Mouse (Mus musculus) neural tube, embryonic 14.5 days (tissue): ENCODE measurements around the gene Ccser1. TPM values are rescaled to one million over a fixed set of nuclear protein-coding genes. Genes with fewer than 3 reads are reported as not detected.

Experiments
- ATAC-seq: fragments of 200-750 bp; cut with Nextera tagmentation; 2 replicates; pipeline ENCODE4 v1.8.0; 2017; ENCODE audit warnings: low read depth, mild to moderate bottlenecking, moderate TSS enrichment, moderate library complexity
- H3K27ac ChIP-seq: fragments of 300-500 bp; sonication (generic); 2 replicates; pipeline ENCODE4 v1.5.1; 2014; ENCODE audit warnings: low read depth, mild to moderate bottlenecking, control low read depth, low read length, moderate library complexity, mixed read lengths
- H3K27me3 ChIP-seq: fragments of 300-500 bp; sonication (generic); 2 replicates; pipeline ENCODE4 v1.6.1; 2014; ENCODE audit warnings: low read length; ENCODE audit not compliant: control insufficient read depth, insufficient read depth
- H3K36me3 ChIP-seq: fragments of 300-500 bp; sonication (generic); 2 replicates; pipeline ENCODE4 v1.6.1; 2014; ENCODE audit warnings: low read length, mixed read lengths; ENCODE audit not compliant: control insufficient read depth, insufficient read depth
- H3K4me1 ChIP-seq: fragments of 300-500 bp; sonication (generic); 2 replicates; pipeline ENCODE4 v1.6.1; 2014; ENCODE audit warnings: low read length; ENCODE audit not compliant: control insufficient read depth, insufficient read depth
- H3K4me2 ChIP-seq: fragments of 300-500 bp; sonication (generic); 2 replicates; pipeline ENCODE4 v1.6.1; 2014; ENCODE audit warnings: mild to moderate bottlenecking, low read depth, low read length, control low read depth
- H3K4me3 ChIP-seq: fragments of 300-500 bp; sonication (generic); 2 replicates; pipeline ENCODE4 v1.5.1; 2014; ENCODE audit warnings: low read depth, low read length, control low read depth, mixed read lengths
- H3K9ac ChIP-seq: fragments of 300-500 bp; sonication (generic); replicated peaks from 2 replicates; pipeline ENCODE4 v1.6.1; 2014; ENCODE audit warnings: low read depth, mild to moderate bottlenecking, control low read depth, low read length, mixed read lengths
- H3K9me3 ChIP-seq: fragments of 300-500 bp; sonication (generic); 2 replicates; pipeline ENCODE4 v1.6.1; 2016; ENCODE audit warnings: low read length; ENCODE audit not compliant: control insufficient read depth
- WGBS: fragments of 180-500 bp; shearing (Covaris S2); extraction: QIAGEN DNeasy Blood & Tissue Kit; methylation state at CpG from one replicate; pipeline ENCODE4 v1.1.7; 2014; 5-methylcytosine and 5-hydroxymethylcytosine counted together
- polyA plus RNA-seq: library from polyadenylated mRNA; unstranded; fragments of >200 nt; fragmentation: Nextera tagmentation; extraction: Ambion mirVana; gene quantifications from 2 replicates; pipeline ENCODE4 v1.2.1, GENCODE M21; 2014

Ccser1 gene
- polyA plus RNA-seq, 1 experiment from 2014 or later, result 37.5 TPM

- H3K4me3 ChIP-seq, result no peak overlapping the region
- H3K36me3 ChIP-seq, result no peaks in the 10 kb centered on the region
- 0 out of 2 replicates have a peak, but pooled peaks have one; percentile 31 for ATAC-seq
- H3K27me3 ChIP-seq, result no peaks in the 10 kb centered on the region
- no peaks in the 10 kb centered on the region for H3K9me3 ChIP-seq
- no peak overlapping the region for H3K4me2 ChIP-seq
- H3K27ac ChIP-seq, result no peak overlapping the region
- 64% methylated on average over 15 of the region's 15 CpGs for WGBS
- H3K9ac ChIP-seq, result no peak overlapping the region
- H3K4me1 ChIP-seq, result no peaks in the 10 kb centered on the region
Measured at GRCm38 (mm10) chr6:61329593-61330540, 149.7 kb downstream of the Ccser1 start.

GRCm38 (mm10) chr6:61334466-61334865 lies 154.3 kb downstream of the Ccser1 start:
- Histone ChIP-seq H3K4me2 (no peak overlapping the region), H3K9me3 (no peaks in the 10 kb centered on the region), H3K36me3 (no peaks in the 10 kb centered on the region), H3K27ac (no peak overlapping the region), H3K9ac (no peak overlapping the region), H3K27me3 (no peaks in the 10 kb centered on the region), H3K4me1 (no peaks in the 10 kb centered on the region), H3K4me3 (no peak overlapping the region)
- no peak for ATAC-seq
- 100% methylated on average over 1 of the region's 1 CpGs for WGBS

- Histone ChIP-seq H3K4me2 (no peak overlapping the region), H3K4me1 (no peaks in the 10 kb centered on the region), H3K27me3 (no peaks in the 10 kb centered on the region), H3K36me3 (no peaks in the 10 kb centered on the region), H3K9ac (no peak overlapping the region), H3K4me3 (no peak overlapping the region), H3K27ac (no peak overlapping the region), H3K9me3 (no peaks in the 10 kb centered on the region)
- no peak for ATAC-seq
- 78% methylated on average over 5 of the region's 5 CpGs for WGBS
Measured at GRCm38 (mm10) chr6:61347045-61347838, 167.1 kb downstream of the Ccser1 start.

- Histone ChIP-seq H3K27ac (no peak overlapping the region), H3K9me3 (no peaks in the 10 kb centered on the region), H3K4me2 (no peak overlapping the region), H3K36me3 (no peaks in the 10 kb centered on the region), H3K4me1 (no peaks in the 10 kb centered on the region), H3K9ac (no peak overlapping the region), H3K4me3 (no peak overlapping the region), H3K27me3 (no peaks in the 10 kb centered on the region)
- ATAC-seq, result no peak
- WGBS, result 83% methylated on average over 5 of the region's 5 CpGs
Measured at GRCm38 (mm10) chr6:61363722-61364121, 183.6 kb downstream of the Ccser1 start.

- Histone ChIP-seq H3K9ac (no peak overlapping the region), H3K4me3 (no peak overlapping the region), H3K4me1 (0 out of 2 replicates have a peak, but pooled peaks cover 4% of the 10 kb centered on the region), H3K4me2 (no peak overlapping the region), H3K9me3 (no peaks in the 10 kb centered on the region), H3K36me3 (no peaks in the 10 kb centered on the region), H3K27me3 (no peaks in the 10 kb centered on the region), H3K27ac (no peak overlapping the region)
- WGBS, result 26% methylated on average over 3 of the region's 3 CpGs
- ATAC-seq, result peak; percentile 92
Measured at GRCm38 (mm10) chr6:61382526-61382925, 202.4 kb downstream of the Ccser1 start.

- no peaks in the 10 kb centered on the region for H3K9me3 ChIP-seq
- no peak overlapping the region for H3K9ac ChIP-seq
- no peaks in the 10 kb centered on the region for H3K27me3 ChIP-seq
- no peaks in the 10 kb centered on the region for H3K36me3 ChIP-seq
- H3K27ac ChIP-seq, result no peak overlapping the region
- no peak overlapping the region for H3K4me2 ChIP-seq
- 39% methylated on average over 3 of the region's 3 CpGs for WGBS
- H3K4me3 ChIP-seq, result no peak overlapping the region
- H3K4me1 ChIP-seq, result 0 out of 2 replicates have a peak, but pooled peaks cover 4% of the 10 kb centered on the region
- peak; percentile 32; the same call in 1 of the 2 replicates for ATAC-seq
Measured at GRCm38 (mm10) chr6:61382991-61383390, 202.9 kb downstream of the Ccser1 start.

- Histone ChIP-seq H3K4me2 (no peak overlapping the region), H3K4me3 (no peak overlapping the region), H3K27me3 (no peaks in the 10 kb centered on the region), H3K9me3 (no peaks in the 10 kb centered on the region), H3K27ac (no peak overlapping the region), H3K36me3 (no peaks in the 10 kb centered on the region), H3K4me1 (0 out of 2 replicates have a peak, but pooled peaks cover 4% of the 10 kb centered on the region), H3K9ac (no peak overlapping the region)
- ATAC-seq, result 0 out of 2 replicates have a peak, but pooled peaks have one; percentile 17
- WGBS, result 52% methylated on average over 1 of the region's 1 CpGs
Measured at GRCm38 (mm10) chr6:61387046-61387445, 206.9 kb downstream of the Ccser1 start.

GRCm38 (mm10) chr6:61427490-61427889 lies 247.4 kb downstream of the Ccser1 start:
- Histone ChIP-seq H3K36me3 (no peaks in the 10 kb centered on the region), H3K4me3 (no peak overlapping the region), H3K9me3 (no peaks in the 10 kb centered on the region), H3K9ac (no peak overlapping the region), H3K27me3 (no peaks in the 10 kb centered on the region), H3K4me1 (no peaks in the 10 kb centered on the region), H3K4me2 (no peak overlapping the region), H3K27ac (no peak overlapping the region)
- WGBS, result 89% methylated on average over 2 of the region's 2 CpGs
- ATAC-seq, result no peak
